Mouse (Mus musculus) heart, adult 9 months (tissue): ENCODE data around the gene Rpl11.

Source experiments
- DNase-seq, 2 experiments: peaks; one replicate each; pipeline ENCODE4 v3.0.0; 2022; ENCODE audit warnings: low spot score in 2 of 2

The Rpl11 gene

DNA sequence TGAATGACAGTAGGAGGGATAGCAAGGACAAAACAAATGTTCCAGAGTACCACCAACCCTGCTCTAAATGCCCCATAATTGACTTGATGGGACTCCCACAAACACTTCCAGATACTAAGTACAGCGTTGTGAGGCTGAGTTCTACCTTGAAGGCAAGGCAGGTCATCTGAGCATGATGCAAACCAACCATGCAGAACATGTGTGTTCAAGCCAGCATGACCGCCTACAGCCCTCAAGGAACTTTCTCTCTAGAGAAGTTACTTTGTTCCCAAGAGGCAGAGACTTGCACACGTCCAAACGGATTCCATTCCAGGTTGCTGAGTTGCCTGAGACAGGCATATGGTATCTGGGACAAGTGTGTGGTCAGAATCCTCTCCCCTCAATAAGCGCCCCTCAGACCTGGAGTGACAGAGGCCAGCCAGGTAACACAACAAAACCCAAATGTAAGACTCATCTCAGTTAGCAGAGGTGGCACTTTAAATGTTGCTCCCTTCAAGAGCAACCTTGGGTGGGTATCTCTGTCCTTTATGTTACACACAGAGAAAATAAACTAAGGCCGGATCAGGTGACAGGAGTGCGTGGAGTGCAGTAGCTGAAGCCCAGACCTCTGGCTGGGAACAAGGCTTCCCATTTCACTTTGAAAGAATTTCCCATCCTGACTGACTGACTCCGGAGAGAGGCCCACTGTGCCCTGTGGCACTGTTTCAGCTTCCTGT is 25.7 kb downstream of the Rpl11 start:
- DNase-seq: no peak

DNA sequence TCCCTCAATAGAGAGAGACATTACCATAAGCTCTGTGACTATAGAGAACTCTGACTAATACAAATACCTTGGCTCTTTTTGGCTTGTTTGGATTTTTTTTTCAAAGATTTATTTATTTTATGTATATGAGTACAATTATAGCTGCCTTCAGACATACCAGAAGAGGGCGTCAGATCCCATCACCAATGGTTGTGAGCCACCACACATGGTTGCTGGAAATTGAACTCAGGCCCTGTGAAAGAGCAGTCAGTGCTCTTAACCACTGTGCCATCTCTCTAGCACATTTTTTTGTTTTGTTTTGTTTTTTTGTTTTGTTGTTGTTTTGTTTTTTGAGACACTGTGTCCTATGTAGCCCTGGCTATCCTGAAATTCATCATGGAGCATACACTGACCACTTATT is 27.9 kb downstream of the Rpl11 start:
- DNase-seq: no peak

DNA sequence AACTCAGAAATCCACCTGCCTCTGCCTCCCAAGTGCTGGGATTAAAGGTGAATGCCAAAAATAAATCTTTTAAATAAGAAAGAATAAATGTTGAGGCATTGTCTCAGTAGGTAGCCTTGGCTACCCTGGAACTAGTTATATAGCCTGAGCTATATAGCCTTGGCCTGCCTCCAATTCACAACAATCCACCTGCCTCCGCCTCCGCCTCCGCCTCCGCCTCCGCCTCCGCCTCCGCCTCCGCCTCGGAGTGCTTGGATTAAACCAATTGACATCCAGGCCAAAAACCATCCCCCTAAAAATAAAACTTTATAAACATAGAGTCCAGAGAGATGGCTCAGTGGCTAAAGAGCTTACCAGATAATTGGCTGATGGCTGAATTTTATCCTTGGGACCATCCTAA is 30.3 kb downstream of the Rpl11 start:
- DNase-seq: no peak

DNA sequence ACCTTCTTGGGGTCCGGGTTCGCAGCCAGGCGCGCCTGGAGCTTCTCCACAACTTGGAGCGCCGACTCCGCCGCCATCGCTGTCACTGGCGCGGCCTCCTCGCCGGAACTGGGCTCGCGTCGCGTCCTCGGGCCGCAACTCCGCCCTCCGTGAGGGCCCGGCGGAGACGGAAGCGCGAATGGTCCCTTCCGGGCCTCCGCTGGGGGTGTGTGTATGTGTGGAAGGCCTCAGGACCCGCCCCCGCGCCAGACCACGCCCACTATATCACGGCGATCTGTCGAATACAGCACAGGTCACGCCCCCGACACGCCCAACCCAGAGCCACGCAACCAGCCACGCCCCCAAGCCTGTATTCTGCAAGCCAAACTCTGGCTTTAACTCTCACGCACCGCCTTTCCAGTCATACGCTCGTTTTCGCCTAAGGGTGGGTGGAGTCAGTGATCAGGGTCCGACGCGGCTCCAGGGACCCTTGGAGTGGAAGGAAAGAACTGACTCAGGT is 31.6 kb downstream of the Rpl11 start, which contains the start of gene Eloa:
TSS of gene Eloa (minus strand) at position 215 of the 499 bp plus-strand sequence.
- peak; percentile 98 to 99 for DNase-seq

DNA sequence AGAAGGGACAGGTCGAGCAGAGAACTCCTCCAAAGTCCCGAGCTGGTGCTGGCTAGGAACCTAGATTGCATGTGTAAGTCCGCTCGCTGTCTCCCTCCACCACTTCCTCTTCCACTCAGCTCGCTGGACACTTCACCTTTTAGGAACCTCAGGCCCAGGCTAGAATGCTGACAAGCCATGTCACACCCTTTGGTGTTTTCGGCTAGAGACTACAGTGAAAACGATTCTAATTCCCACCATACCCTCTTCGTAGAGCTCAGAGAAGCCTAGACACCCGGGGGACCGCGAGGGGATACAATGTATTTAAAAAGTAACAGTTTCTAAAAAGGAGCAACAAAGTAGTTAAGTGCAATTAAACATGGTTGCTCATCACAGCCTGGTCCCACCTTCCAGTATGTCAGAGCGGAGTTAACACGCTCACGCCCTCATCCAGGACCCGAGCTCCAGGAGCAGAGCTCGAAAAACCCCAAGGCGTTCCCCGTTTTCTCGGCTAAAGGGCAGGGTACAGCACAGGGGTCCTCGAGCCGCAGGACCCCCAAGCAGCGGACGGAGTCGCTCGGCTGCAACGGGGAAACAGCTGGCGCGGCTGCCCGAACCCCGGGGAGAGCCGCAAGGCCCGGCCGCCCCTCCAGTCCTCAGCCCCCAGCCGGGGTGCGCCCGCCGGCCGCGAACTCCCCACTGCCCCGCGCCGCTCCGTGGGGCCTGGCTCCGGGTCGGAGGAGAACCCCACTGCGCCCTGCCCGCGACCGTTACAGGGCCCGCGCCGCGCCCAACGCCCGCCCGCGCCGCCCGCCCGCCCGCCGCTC is 32.3 kb downstream of the Rpl11 start:
- DNase-seq: no peak

DNA sequence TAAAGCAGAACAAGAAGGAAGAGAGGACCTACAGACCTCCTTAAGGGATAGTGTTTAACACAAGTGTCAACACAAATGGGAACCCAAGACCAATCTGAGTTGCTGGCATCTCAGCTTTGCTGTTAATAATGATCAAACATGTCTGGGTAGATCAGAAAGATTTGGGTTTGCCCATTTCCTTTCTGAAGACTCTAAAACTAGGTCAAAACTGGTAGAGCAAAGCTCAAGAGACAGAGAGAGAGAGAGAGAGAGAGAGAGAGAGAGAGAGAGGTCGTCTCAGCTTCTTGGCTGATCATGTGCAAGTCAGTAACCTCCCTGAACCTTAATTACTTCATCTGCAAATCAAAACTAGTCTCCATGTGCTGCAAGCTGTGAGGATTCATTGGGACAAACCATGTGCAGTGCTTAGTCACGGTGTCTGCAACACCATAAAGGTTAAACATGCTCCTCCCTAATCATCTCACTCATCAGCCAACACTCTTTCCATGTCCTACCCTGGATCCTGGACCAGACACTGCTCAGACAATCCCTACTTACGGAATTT is 37.1 kb downstream of the Rpl11 start:
- no peak for DNase-seq

DNA sequence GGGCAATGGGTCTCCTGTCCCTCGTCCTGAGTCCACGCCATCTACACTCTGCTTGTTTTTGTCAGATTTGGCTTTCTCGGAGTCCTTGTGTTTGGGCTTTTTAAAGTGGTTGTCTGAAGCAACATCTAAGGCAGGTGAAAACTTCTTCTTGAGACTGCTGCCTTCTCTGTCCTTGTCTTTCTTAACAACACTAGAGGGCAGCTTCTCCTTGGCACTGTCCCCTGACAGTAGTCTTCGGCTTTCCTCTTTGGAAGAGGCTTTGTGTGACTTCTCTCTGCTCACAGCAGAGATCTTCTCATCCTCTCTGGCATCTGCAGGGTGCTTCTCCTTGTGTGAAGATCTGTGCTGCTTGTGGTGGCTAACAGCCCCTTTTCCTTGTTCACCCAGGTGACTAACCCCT is 42.6 kb downstream of the Rpl11 start:
- DNase-seq: no peak

DNA sequence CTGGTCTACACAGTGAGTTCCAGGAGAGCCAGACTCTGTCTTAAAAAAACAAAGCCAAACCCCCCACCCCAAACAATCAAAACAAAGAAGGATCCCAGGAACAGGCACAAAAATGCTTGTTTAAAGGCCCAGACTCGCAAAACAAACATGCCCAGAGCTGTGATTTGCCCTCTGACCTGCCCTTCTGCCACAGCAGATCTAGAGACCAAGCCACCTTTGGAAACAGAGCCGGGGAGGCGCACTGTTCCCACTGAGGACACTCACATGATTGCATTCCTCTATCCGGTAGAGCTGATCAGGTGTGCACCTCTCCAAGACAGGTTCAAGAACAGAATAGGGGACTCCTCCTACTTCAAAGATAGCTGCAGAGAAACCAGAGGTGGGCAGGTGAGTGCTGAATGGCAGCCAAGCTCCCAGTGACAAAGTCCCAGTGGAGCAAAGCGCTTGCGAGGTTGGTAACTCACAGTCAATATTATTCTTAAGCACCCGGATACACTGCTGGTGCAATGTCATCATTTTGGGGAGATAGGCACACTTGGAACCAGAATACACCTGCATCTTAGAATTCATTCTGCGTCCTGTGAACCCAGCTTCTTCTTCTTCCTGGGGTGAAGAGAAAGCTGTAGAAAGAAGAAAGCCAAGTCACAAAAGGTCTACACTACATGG is 44.3 kb downstream of the Rpl11 start:
- no peak for DNase-seq

DNA sequence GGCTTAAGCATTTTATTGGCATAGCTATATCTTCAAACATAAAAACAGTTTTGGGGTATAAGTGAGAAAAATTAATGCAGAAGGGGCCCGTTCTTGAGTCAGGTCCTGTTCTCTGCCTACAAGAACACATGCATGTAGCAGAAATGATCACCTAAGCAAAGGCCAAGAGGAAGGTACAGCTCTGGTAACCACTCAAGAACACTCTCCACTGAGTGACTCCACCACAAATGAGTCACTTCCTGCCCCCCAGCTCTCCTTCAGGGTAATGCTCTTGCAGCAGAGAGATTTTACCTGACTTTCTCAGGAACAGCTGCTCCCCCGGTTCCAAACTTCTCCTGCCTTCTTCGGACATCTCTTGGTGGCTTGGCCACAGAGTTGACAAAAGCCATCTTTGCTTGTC is 46.4 kb downstream of the Rpl11 start:
- no peak for DNase-seq

DNA sequence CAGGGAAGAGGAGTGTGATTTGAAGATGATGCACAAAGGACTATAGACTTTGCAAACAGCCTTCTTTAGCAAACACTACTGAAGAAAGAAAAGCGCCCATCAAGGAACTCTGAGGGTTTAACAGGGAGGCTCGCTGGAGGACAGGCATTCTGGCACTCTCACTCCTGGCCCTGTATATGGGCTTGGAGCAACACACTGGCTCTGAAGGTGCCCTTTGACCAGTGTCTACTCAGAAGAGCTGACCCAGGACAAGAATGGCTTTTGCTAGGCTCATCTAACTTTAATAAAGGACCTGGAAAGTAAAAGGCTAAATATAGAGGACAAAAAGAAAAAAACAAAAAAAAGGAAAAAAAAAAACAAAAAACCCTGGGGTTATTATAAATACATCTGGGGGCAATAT is 48.3 kb downstream of the Rpl11 start:
- DNase-seq: no peak

DNA sequence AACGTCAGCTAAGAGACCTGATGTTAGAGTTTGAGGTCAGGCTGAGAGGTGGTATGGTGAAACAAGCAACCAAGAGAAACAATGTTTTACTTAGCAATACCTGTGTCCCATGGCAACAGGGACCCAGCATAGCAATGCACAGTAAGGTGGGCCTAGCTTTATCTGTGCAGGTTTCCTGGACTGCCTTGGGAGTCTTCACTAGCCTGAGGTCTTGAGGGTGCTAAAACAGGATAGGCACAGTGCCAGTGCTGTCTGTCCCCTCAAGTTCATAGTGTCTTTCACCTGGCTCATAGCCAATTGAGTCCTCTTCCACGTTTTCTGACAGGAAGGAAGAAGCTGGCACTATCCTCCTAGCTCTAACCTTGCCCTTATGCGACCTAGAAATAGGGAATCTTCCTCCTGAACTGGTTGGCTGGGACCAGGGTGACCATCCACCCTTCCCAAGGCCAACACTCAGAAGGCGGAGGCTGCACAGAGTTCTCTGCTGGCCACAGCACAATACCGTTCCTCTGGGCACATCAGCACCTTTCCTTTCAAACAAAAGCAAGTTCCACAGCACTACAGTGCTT is 49.0 kb downstream of the Rpl11 start:
- DNase-seq: no peak

DNA sequence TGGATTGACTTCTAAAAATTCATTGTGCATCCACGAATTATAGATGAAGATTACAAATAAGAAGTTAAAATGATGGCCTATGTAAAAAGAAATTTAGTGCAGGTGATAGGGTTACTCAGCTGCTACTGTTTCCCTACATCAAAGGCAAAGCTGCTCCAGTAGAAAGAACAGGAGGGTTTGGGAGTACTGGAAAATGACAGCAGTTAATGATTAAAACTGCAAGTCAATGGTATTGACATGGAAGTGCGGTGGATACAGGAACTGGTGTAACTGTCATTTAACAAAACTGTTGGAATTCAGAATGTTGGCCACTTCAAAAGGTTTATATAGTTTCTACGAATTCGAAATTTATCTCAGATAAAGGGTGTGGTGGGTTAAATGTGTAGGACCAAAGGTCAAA is 58.1 kb downstream of the Rpl11 start:
- no peak for DNase-seq

DNA sequence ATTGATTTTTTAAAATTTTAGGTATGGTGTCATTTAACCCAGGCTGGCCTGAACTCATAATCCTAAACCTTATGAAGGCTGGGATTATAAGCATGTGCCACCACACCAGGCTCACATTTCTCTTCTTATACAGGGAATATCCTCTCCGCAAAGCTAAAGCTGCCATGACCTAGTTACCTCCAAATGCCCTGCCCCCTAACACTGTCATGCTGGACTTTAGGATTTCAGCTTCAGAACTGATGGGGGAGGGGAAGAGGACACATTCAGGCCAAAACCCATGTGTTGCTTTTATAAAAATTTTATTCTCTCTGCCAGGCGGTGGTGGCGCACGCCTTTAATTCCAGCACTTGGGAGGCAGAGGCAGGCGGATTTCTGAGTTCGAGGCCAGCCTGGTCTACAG is 59.3 kb downstream of the Rpl11 start:
- no peak for DNase-seq

DNA sequence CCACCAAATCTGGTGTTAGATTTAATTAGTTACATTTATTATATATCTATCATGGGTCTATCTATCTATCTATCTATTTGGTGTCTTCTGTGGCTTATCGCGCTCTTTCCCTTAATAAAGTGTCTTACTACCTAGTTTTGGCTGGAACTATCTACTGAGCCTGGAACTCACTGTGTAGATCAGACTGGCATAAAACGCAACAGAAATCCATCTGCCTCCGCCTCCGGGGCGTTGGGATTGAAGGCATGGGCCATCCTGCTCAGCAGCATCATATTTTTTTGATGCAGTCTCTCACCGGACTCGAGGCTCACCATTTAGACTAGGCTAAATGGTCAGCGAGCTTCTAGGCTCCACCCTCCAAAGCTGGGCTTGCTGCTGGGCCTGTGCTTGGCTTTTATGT is 65.5 kb downstream of the Rpl11 start:
- DNase-seq: no peak

DNA sequence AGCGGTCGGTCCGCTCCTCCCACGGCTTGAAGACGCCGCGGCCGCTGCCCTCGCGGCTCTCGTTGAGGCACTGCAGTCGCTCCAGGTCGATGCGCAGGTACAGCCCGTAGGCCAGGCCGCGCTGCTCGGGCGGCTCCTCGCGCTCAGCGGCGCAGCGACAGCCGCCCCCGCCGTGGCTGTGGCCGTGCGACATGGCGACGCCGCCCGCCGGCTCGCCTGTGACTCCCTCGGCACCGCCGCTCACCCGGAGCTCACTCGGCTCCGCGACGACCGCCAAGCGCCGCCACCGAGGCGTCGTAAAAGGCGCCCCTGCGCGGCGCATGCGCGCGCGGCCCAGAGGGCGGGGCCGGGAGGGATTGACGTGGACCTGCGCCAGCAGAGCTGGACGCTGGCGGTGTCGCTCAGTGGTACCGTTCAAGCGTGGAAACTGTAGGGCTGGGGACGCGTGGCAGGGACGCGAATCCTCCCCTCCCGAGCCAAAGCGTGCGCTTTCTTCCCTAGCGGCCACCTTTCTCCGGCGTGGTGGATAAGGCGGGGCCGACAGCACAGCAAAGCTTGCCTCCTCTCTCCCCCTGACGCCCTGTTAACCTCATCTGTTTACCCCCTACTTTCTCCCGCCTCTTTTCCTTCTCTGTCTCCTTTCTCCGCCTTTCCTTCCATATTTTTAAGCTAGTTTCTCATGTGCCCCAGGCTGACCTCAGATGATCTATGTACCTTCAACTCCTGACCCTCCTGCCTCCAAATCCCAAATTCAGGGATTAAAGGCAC is 66.1 kb downstream of the Rpl11 start, which contains the start of gene Pithd1:
TSS of gene Pithd1 (minus strand) at position 322 of the 768 bp plus-strand sequence.
- DNase-seq: peak; percentile 92 to 93

DNA sequence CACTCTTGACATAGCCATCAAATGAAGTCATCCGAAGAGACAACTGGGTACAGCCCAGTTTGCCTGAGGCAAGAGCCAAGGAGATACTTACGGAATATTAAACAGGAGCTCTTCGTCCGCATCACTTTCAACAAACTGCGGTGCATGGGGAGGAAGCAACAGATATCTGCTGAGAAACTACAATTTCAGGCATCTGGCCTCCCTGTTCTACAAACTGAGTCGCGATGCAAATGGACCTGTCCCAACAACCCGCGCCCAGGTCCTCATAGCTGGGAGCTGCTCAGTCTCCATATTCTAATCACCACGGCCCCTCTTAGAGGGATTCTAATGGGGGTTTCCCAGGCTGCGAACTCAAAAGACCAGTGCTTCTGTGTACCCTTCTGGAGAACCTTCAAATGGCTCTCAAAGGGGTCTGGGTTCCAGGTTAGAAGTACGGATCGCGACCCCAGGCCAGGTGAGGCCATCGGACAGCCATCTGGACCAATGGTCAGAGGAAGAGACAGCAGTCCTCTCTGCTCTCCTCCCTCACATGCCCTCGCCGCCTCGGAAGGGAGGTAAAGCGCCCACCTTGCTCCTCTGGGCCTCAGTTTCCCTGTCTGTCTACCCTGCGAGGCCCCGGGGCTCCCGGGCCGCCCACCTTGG is 66.8 kb downstream of the Rpl11 start:
- DNase-seq: no peak

DNA sequence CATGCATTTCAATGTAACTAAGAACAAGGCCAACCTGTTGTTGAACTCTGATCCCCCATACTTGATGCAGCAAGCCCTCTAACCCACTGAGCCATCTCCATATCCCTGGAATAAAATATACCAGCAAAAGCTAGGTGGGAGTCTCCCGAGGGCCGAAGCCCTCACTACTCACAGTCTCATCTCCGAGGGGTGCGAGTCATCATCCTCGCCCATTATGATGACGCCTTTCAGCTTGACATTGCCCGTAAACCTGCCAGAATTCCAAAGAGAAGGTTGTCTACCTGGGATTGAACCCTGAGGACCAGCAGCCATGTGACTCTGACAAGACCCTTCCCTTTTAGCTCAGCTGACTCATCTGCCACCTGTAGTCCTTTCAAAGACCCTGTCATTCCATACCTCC is 67.5 kb downstream of the Rpl11 start:
- DNase-seq: no peak

DNA sequence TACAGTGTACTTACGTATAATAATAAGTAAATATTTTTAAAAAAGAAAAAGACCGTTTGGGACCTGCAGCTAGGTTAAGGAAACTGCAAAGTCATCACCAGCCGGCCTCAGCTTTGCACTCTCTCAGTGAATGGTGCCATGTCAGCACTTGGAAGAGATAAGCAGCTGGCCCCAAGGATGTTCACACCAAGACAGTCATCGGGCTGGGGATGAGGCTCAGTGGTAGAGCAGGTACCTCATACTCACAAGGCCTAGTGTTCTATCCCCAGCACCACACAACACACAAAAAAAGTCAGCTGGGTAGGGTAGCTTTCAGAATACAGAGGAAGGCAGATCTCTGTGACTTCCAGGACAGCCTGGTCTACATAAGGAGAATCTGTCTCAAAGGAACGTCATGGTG is 68.0 kb downstream of the Rpl11 start:
- no peak for DNase-seq

DNA sequence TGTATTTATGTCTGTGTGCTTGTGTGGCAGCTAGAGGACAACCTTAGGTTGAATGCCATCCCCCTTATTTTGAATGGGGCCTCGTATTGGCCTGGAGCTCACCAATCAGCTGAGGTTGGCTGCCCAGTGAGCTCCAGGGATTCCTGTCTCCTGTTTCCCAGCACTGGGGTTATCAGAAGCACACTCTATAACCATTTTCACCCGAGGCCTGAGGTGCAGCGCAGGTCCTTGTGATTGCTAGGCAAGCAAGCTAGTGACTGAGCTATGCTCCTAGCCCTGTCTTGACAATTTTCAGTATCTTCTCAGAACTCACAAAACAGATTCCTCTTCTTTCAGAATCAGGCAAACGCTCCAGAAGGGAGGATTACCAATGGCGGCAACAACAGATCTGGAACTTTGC is 68.7 kb downstream of the Rpl11 start:
- no peak for DNase-seq

DNA sequence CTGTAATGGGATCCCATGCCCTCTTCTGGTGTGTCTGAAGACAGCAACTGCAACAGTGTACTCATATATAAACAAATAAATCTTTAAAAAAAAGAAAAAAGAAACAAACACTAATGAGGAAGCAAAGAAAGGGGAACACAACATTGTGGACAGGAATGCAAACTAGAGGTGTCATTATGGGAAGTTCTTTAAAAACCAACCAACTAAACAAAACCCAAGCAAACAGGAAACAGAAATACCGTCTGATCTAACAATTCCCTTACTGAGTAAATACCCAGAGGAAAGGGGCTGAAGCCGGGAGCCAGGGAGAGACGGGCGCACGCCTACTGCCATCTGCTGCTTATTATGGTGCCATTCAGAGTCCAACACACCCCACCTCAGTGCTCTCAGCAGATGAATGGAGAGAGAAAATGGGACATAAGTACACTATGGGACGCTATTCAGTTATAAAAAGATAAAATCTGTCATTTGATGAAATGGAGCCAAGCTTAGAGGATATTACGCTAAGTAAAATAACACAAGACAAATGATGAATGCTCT is 71.6 kb downstream of the Rpl11 start:
- DNase-seq: no peak
